Mouse (Mus musculus): ENCODE results near the gene Ciz1. TPM values are rescaled to one million over a fixed set of nuclear protein-coding genes. Genes with fewer than 3 reads are reported as not detected.

The Ciz1 gene
- polyA plus RNA-seq, 1 experiment from 2014 or later, result 41.1 TPM

DNA sequence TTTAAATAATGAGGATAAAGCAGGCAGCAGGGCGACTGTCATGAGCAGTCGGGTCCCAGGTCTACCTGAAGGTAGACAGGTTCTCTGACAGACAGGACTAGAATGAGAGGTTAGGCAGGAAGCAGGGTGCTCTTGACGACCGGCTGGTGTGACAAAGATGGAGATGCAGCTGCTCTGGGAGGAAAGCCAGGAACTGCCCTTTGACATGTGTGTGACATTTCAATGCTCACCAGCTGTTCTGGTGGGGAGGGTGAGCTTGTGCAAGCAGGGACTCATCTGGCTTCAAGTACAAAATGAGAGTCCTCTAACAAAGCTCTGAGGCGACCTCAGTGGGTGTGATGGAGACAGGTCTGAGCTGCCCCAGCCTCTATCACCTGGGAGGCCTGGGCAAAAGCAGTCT lies 61.8 kb downstream of the Ciz1 start:
- 56% methylated on average over 5 of the region's 5 CpGs for WGBS
- Histone ChIP-seq H3K36me3 (replicated peaks; ENCODE audit: control insufficient read depth, insufficient read depth, low read depth, low read length) (peaks cover 3% of the 10 kb centered on the region; the same call in 1 of the 2 replicates), H3K9me3 (replicated peaks; ENCODE audit: control insufficient read depth, low read length) (no peaks in the 10 kb centered on the region), H3K27ac (replicated peaks; ENCODE audit: low read depth, low read length) (no peak overlapping the region), H3K9ac (replicated peaks; ENCODE audit: low read length) (no peak overlapping the region), H3K4me2 (ENCODE audit: low read depth, low read length) (no peak overlapping the region), H3K4me1 (ENCODE audit: control insufficient read depth, insufficient read depth, low read length) (0 out of 2 replicates have a peak, but pooled peaks cover 1% of the 10 kb centered on the region), H3K27me3 (ENCODE audit: control insufficient read depth, insufficient read depth, low read length) (no peaks in the 10 kb centered on the region), H3K4me3 (ENCODE audit: low read depth, low read length) (no peak overlapping the region)
- ATAC-seq (replicated peaks; ENCODE audit: insufficient number of reproducible peaks, low FRiP score, low TSS enrichment, low read depth), result no peak
- no peak for DNase-seq (ENCODE audit: low spot score)

DNA sequence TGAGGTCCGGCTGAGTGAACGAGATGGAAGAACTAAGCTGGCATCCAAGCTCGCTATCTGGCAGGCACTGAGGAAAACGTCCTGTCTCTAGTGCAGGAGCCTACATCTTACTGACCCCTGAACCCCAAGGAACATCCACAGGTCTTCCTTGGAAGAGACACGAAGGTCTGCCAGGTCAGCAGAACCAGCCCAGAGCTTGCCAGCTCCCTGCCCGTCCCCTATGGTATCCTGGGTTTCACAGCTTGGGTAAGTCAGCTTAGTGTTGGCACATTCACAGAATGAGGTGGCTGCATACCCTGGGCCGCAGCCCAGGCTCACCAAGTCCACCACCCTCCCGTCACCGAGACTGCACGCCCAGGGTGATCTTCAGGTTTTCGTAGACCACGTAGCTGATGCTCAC lies 63.7 kb downstream of the Ciz1 start:
- no peaks in the 10 kb centered on the region for H3K4me1 ChIP-seq (ENCODE audit: control insufficient read depth, insufficient read depth, low read length)
- DNase-seq (ENCODE audit: low spot score) (no peak), ATAC-seq (replicated peaks; ENCODE audit: insufficient number of reproducible peaks, low FRiP score, low TSS enrichment, low read depth) (no peak)
- 94% methylated on average over 12 of the region's 12 CpGs for WGBS
- H3K4me2 ChIP-seq (ENCODE audit: low read depth, low read length), result no peak overlapping the region
- H3K4me3 ChIP-seq (ENCODE audit: low read depth, low read length), result no peak overlapping the region
- no peak overlapping the region for H3K27ac ChIP-seq (replicated peaks; ENCODE audit: low read depth, low read length)
- peaks cover 6% of the 10 kb centered on the region; the same call in 1 of the 2 replicates for H3K36me3 ChIP-seq (replicated peaks; ENCODE audit: control insufficient read depth, insufficient read depth, low read depth, low read length)
- no peaks in the 10 kb centered on the region for H3K27me3 ChIP-seq (ENCODE audit: control insufficient read depth, insufficient read depth, low read length)
- H3K9me3 ChIP-seq (replicated peaks; ENCODE audit: control insufficient read depth, low read length), result no peaks in the 10 kb centered on the region
- no peak overlapping the region for H3K9ac ChIP-seq (replicated peaks; ENCODE audit: low read length)

DNA sequence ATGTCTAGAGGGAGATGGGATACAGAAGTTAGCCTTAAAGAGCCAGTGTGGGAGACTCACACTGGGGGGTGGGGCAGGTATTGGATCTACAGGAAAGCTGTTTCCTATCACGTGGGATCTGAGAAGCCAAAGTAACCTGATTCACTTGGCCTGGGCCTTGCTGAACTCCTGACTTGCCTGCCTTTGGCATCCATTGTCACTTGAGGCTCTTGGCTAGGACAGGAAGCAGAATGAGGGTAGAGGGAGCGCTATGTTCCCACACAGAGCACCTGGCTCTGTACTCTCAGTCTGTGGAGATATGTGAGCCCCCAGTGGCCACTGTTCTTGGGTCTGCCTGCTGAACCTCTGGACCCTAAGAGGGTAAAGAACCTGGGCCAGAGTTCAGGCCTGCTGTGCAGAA lies 64.4 kb downstream of the Ciz1 start:
- Histone ChIP-seq H3K9ac (replicated peaks; ENCODE audit: low read length) (no peak overlapping the region), H3K9me3 (replicated peaks; ENCODE audit: control insufficient read depth, low read length) (no peaks in the 10 kb centered on the region), H3K36me3 (replicated peaks; ENCODE audit: control insufficient read depth, insufficient read depth, low read depth, low read length) (peaks cover 6% of the 10 kb centered on the region; the same call in 1 of the 2 replicates), H3K4me3 (ENCODE audit: low read depth, low read length) (no peak overlapping the region), H3K27ac (replicated peaks; ENCODE audit: low read depth, low read length) (no peak overlapping the region), H3K4me1 (ENCODE audit: control insufficient read depth, insufficient read depth, low read length) (no peaks in the 10 kb centered on the region), H3K27me3 (ENCODE audit: control insufficient read depth, insufficient read depth, low read length) (no peaks in the 10 kb centered on the region), H3K4me2 (ENCODE audit: low read depth, low read length) (no peak overlapping the region)
- DNase-seq (ENCODE audit: low spot score) (no peak), ATAC-seq (replicated peaks; ENCODE audit: insufficient number of reproducible peaks, low FRiP score, low TSS enrichment, low read depth) (no peak)
- 66% methylated on average over 2 of the region's 2 CpGs for WGBS

DNA sequence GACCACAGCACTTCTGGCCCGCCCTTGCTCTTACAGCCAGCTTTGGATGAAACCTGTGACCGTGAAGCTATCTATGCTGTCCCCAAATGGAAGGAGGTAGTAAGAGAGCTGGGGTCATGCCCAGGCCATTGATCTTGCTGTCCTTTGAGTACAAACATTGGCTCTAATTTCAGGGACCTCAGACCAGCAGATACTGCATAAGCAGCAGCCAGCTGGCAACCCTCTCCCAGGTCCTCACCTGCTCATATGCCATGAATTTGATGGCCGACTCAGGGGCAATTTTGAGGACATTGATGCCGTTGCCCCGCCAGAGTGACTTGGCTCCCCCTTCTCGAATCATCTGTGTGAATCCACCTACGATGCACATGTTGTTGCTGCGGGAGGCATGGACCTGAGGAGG lies 65.4 kb downstream of the Ciz1 start:
- DNase-seq (ENCODE audit: low spot score) (no peak), ATAC-seq (replicated peaks; ENCODE audit: insufficient number of reproducible peaks, low FRiP score, low TSS enrichment, low read depth) (no peak)
- Histone ChIP-seq H3K9me3 (replicated peaks; ENCODE audit: control insufficient read depth, low read length) (no peaks in the 10 kb centered on the region), H3K27ac (replicated peaks; ENCODE audit: low read depth, low read length) (no peak overlapping the region), H3K9ac (replicated peaks; ENCODE audit: low read length) (no peak overlapping the region), H3K36me3 (replicated peaks; ENCODE audit: control insufficient read depth, insufficient read depth, low read depth, low read length) (peaks cover 6% of the 10 kb centered on the region; the same call in 1 of the 2 replicates), H3K4me1 (ENCODE audit: control insufficient read depth, insufficient read depth, low read length) (no peaks in the 10 kb centered on the region), H3K27me3 (ENCODE audit: control insufficient read depth, insufficient read depth, low read length) (no peaks in the 10 kb centered on the region), H3K4me2 (ENCODE audit: low read depth, low read length) (no peak overlapping the region), H3K4me3 (ENCODE audit: low read depth, low read length) (no peak overlapping the region)
- 87% methylated on average over 8 of the region's 8 CpGs for WGBS

DNA sequence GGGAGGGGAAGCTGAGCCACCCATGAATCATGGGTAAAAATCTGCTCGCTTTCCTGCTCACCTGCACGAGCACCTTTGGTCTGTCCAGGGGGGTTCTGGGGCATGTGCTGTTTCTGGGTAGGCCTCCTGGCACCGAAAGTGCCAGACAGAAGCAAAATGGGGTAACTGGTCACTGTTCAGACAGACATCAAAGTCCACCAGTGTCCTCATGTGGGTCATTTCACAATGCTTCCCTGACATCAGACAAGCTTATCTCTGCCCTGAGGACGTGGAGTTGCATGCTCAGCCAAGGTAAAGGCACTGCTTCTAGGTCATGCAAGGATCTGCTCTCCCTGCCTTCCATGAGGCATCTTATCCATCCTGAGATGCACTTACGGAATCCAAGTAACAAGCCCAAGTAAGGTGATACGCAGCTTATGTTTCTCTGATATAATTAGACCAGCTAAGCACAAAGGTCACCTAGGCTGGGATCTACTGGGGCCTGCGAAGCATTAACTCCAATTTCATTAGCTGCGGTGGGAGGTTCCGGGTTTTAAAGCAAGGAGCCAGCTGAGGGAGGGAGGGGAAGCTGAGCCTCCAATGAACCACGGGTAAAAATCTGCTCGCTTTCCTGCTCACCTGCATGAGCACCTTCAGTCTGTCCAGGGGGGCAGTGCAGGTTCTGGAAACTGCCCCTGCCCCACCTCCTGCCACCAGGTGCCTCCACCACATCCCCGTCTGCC lies 66.5 kb downstream of the Ciz1 start:
- ATAC-seq (replicated peaks; ENCODE audit: insufficient number of reproducible peaks, low FRiP score, low TSS enrichment, low read depth), result no peak
- WGBS, result 66% methylated on average over 12 of the region's 12 CpGs
- H3K27me3 ChIP-seq (ENCODE audit: control insufficient read depth, insufficient read depth, low read length), result no peaks in the 10 kb centered on the region

DNA sequence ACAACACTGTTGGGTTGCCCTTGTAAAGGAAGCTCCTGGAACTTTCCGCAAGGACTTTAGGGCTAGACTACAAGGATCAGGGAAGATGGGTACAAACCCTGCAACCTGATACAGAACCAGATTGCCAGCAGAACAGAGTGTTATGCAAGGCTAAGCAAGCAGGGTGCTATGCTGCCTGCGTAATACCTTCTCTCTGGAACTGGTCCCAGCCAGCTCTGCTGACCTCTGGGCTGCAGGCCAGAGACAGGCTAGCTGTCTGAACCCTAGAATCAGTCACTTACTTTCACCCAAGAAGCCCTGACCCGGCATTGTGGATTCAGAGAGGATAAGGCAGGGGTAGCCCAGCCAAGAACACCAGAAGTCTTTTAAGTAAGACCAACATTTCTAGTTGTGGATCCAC lies 67.2 kb downstream of the Ciz1 start:
- H3K4me2 ChIP-seq (ENCODE audit: low read depth, low read length), result no peak overlapping the region
- no peaks in the 10 kb centered on the region for H3K27me3 ChIP-seq (ENCODE audit: control insufficient read depth, insufficient read depth, low read length)
- 94% methylated on average over 3 of the region's 3 CpGs for WGBS
- no peak for ATAC-seq (replicated peaks; ENCODE audit: insufficient number of reproducible peaks, low FRiP score, low TSS enrichment, low read depth)
- no peak overlapping the region for H3K4me3 ChIP-seq (ENCODE audit: low read depth, low read length)
- H3K9ac ChIP-seq (replicated peaks; ENCODE audit: low read length), result no peak overlapping the region
- H3K27ac ChIP-seq (replicated peaks; ENCODE audit: low read depth, low read length), result no peak overlapping the region
- peaks cover 6% of the 10 kb centered on the region; the same call in 1 of the 2 replicates for H3K36me3 ChIP-seq (replicated peaks; ENCODE audit: control insufficient read depth, insufficient read depth, low read depth, low read length)
- no peaks in the 10 kb centered on the region for H3K9me3 ChIP-seq (replicated peaks; ENCODE audit: control insufficient read depth, low read length)
- peaks cover under 1% of the 10 kb centered on the region; the same call in 1 of the 2 replicates for H3K4me1 ChIP-seq (ENCODE audit: control insufficient read depth, insufficient read depth, low read length)
- no peak for DNase-seq (ENCODE audit: low spot score)

More for the DNA sequence above, 66.5 kb downstream of the Ciz1 start:
- Histone ChIP-seq H3K4me3 (ENCODE audit: low read depth, low read length) (no peak overlapping the region), H3K9ac (replicated peaks; ENCODE audit: low read length) (no peak overlapping the region; the same call in 1 of the 2 replicates), H3K4me2 (ENCODE audit: low read depth, low read length) (no peak overlapping the region), H3K4me1 (ENCODE audit: control insufficient read depth, insufficient read depth, low read length) (no peaks in the 10 kb centered on the region), H3K36me3 (replicated peaks; ENCODE audit: control insufficient read depth, insufficient read depth, low read depth, low read length) (peaks cover 6% of the 10 kb centered on the region; the same call in 1 of the 2 replicates), H3K27ac (replicated peaks; ENCODE audit: low read depth, low read length) (no peak overlapping the region), H3K9me3 (replicated peaks; ENCODE audit: control insufficient read depth, low read length) (no peaks in the 10 kb centered on the region)
- peak; percentile 46 for DNase-seq (ENCODE audit: low spot score)

DNA sequence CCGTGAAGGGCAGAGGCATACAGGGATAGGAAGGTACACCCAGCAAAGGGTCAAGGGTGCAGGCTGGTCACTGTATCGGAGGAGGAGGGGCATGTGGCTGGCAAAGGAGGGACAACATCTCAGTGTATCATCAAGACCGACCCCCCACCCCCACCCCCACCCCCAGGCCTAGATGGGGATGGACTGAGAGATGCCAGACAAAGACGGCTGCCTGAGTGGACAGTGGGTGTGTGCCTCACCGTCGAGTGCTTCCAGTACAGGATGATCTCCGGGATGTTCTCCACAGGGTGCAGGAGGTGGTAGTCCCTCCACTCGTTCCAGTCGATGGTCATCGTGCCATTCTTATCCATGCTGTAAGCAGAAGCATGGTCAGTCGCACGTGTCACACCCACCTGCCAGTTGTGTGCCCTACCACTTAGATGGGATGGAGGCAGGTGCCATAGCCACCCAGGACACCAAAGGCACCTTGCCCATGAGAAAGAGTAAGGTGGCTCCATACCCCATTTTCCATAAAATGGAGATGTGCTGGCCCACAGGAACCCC lies 68.0 kb downstream of the Ciz1 start:
- H3K27ac ChIP-seq (replicated peaks; ENCODE audit: low read depth, low read length), result no peak overlapping the region
- DNase-seq (ENCODE audit: low spot score), result no peak
- H3K36me3 ChIP-seq (replicated peaks; ENCODE audit: control insufficient read depth, insufficient read depth, low read depth, low read length), result peaks cover 6% of the 10 kb centered on the region; the same call in 1 of the 2 replicates

DNA sequence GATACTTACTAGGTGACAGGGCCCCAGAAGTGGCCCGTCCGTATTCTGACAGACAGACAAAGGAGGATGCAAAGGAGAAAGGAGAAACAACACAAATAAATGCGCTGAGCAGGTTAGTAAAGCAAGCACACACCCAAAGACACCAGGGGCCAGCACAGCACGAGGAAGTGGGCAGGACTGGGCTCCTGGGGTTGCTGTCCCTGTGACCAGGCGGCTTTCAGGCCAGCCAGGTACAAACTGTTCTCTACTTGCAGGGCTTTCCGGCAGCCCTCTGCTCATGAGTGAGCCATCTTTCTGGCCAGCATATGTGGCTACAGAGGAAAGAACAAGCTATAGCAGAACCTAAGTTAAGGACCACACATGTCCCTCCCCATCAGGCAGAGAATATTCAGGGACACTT lies 68.5 kb downstream of the Ciz1 start:
- DNase-seq (ENCODE audit: low spot score) (no peak), ATAC-seq (replicated peaks; ENCODE audit: insufficient number of reproducible peaks, low FRiP score, low TSS enrichment, low read depth) (no peak)
- no peak overlapping the region for H3K27ac ChIP-seq (replicated peaks; ENCODE audit: low read depth, low read length)
- H3K36me3 ChIP-seq (replicated peaks; ENCODE audit: control insufficient read depth, insufficient read depth, low read depth, low read length), result peaks cover 6% of the 10 kb centered on the region; the same call in 1 of the 2 replicates
- peaks cover 4% of the 10 kb centered on the region; the same call in 1 of the 2 replicates for H3K4me1 ChIP-seq (ENCODE audit: control insufficient read depth, insufficient read depth, low read length)
- H3K4me3 ChIP-seq (ENCODE audit: low read depth, low read length), result no peak overlapping the region
- H3K4me2 ChIP-seq (ENCODE audit: low read depth, low read length), result no peak overlapping the region
- no peak overlapping the region for H3K9ac ChIP-seq (replicated peaks; ENCODE audit: low read length)
- WGBS, result 87% methylated on average over 6 of the region's 6 CpGs
- no peaks in the 10 kb centered on the region for H3K27me3 ChIP-seq (ENCODE audit: control insufficient read depth, insufficient read depth, low read length)
- H3K9me3 ChIP-seq (replicated peaks; ENCODE audit: control insufficient read depth, low read length), result no peaks in the 10 kb centered on the region

More for the DNA sequence above, 68.0 kb downstream of the Ciz1 start:
- H3K4me3 ChIP-seq (ENCODE audit: low read depth, low read length), result no peak overlapping the region
- ATAC-seq (replicated peaks; ENCODE audit: insufficient number of reproducible peaks, low FRiP score, low TSS enrichment, low read depth), result no peak
- H3K9ac ChIP-seq (replicated peaks; ENCODE audit: low read length), result no peak overlapping the region
- no peaks in the 10 kb centered on the region for H3K9me3 ChIP-seq (replicated peaks; ENCODE audit: control insufficient read depth, low read length)
- H3K4me2 ChIP-seq (ENCODE audit: low read depth, low read length), result no peak overlapping the region
- no peaks in the 10 kb centered on the region for H3K27me3 ChIP-seq (ENCODE audit: control insufficient read depth, insufficient read depth, low read length)
- 89% methylated on average over 12 of the region's 12 CpGs for WGBS
- peaks cover 4% of the 10 kb centered on the region; the same call in 1 of the 2 replicates for H3K4me1 ChIP-seq (ENCODE audit: control insufficient read depth, insufficient read depth, low read length)

Data from embryonic facial prominence, embryonic 11.5 days (tissue).